Mouse (Mus musculus) intestine, embryonic 14.5 days (tissue): ENCODE data around the gene Ugt1a9. TPM values are rescaled to one million over a fixed set of nuclear protein-coding genes. Genes with fewer than 3 reads are reported as not detected.
A peak's percentile ranks its signal among the peaks of the same experiment; 100 is the strongest.
"Not testable (repeated sequence)": the region's sequence is repeated elsewhere in the genome, so short reads cannot be mapped to it uniquely, and the experiment has no call there.

Source experiments
- ATAC-seq: fragments of 200-750 bp; cut with Nextera tagmentation; replicated peaks from 2 replicates; pipeline ENCODE4 v1.8.0; 2017; ENCODE audit warnings: low read depth, moderate number of reproducible peaks, moderate TSS enrichment, moderate library complexity; ENCODE audit not compliant: low FRiP score, low TSS enrichment
- DNase-seq: peaks from one replicate; pipeline ENCODE4 v3.0.0-alpha.2; 2018; ENCODE audit warnings: low spot score
- H3K27ac ChIP-seq: fragments of 300-500 bp; sonication (generic); 2 replicates; pipeline ENCODE4 v1.5.1; 2014; ENCODE audit warnings: low read depth, mild to moderate bottlenecking, control low read depth
- H3K27me3 ChIP-seq: fragments of 300-500 bp; sonication (generic); replicated peaks from 2 replicates; pipeline ENCODE4 v1.6.1; 2014; ENCODE audit warnings: low read length, control low read depth; ENCODE audit not compliant: control insufficient read depth, insufficient read depth
- H3K36me3 ChIP-seq: fragments of 300-500 bp; sonication (generic); 2 replicates; pipeline ENCODE4 v1.6.1; 2014; ENCODE audit warnings: low read length, control low read depth; ENCODE audit not compliant: control insufficient read depth, insufficient read depth
- H3K4me1 ChIP-seq: fragments of 300-500 bp; sonication (generic); replicated peaks from 2 replicates; pipeline ENCODE4 v1.6.1; 2014; ENCODE audit warnings: low read length, control low read depth, mixed read lengths; ENCODE audit not compliant: control insufficient read depth, insufficient read depth
- H3K4me2 ChIP-seq: fragments of 300-500 bp; sonication (generic); 2 replicates; pipeline ENCODE4 v1.6.1; 2014; ENCODE audit warnings: low read length
- H3K4me3 ChIP-seq: fragments of 300-500 bp; sonication (generic); 2 replicates; pipeline ENCODE4 v1.5.1; 2014; ENCODE audit warnings: low read depth, low read length, control low read depth, mixed read lengths
- H3K9ac ChIP-seq: fragments of 300-500 bp; sonication (generic); 2 replicates; pipeline ENCODE4 v1.6.1; 2014; ENCODE audit warnings: mild to moderate bottlenecking, low read length
- H3K9me3 ChIP-seq: fragments of 300-500 bp; sonication (generic); 2 replicates; pipeline ENCODE4 v1.6.1; 2016; ENCODE audit warnings: low read length, control low read depth; ENCODE audit not compliant: control insufficient read depth
- WGBS: fragments of 180-500 bp; shearing (Covaris S2); extraction: QIAGEN DNeasy Blood & Tissue Kit; methylation state at CpG from one replicate; pipeline ENCODE4 v1.1.7; 2014; 5-methylcytosine and 5-hydroxymethylcytosine counted together
- polyA plus RNA-seq: library from polyadenylated mRNA; unstranded; fragments of >200 nt; fragmentation: Nextera tagmentation; extraction: Ambion mirVana; gene quantifications from 2 replicates; pipeline ENCODE4 v1.2.1, GENCODE M21; 2014

The Ugt1a9 gene
- polyA plus RNA-seq, 1 experiment from 2014 or later = 0.32 TPM

DNA sequence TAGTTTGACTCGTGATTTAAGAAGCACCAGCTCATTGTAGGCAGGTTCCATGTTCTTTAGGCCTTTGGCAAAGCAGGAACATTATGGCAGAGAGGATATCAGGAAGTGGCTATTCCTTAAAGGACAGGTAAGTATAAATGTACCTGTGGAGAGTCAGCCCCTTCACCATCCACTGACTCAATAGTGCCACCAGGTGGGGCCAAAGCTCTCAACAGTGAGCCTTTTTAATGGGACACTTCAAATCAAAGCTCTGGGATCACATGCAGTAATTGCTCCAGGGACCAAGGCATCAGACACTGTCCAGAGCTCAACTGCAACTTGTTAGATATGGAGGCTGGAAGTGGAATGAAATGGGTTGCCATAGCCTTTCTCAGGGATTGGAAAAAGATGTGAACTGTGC lies 50.9 kb downstream of the Ugt1a9 start:
- not testable (repeated sequence) for H3K27ac ChIP-seq, DNase-seq, H3K4me2 ChIP-seq, H3K4me3 ChIP-seq, H3K36me3 ChIP-seq, H3K27me3 ChIP-seq, H3K9me3 ChIP-seq, H3K4me1 ChIP-seq, H3K9ac ChIP-seq
- ATAC-seq = 0 out of 2 replicates have a peak, but pooled peaks have one; percentile 19
- WGBS = no CpG with 5 or more reads among the region's 1 CpGs

DNA sequence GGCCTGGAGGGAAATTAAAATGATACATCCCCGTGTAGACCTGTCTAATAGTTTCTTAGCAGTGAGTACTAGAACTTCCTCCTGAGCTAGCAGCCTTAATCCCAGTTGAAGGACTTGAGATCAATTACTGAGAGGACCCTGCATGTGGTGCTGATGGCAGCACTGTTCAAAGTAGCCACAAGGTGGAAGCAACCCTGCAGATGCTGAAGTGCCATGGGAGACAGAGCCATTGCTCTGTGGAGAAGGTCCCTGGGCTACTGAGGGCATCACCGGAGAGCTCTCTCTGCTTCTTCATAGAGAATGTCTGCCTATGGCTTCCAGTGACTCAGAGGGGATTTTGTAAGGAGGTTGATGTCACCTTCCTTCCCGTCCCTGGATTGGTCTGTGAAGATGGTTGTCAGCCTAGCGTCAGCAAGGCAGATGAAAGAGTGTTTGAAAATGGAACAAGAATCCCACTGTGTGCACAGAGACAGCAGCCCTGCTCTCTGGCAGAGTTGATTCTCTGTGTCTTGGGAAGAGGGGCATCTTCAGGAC lies 55.3 kb downstream of the Ugt1a9 start:
- H3K36me3 ChIP-seq, H3K9ac ChIP-seq, H3K27me3 ChIP-seq, DNase-seq, H3K4me3 ChIP-seq, H3K4me1 ChIP-seq, ATAC-seq, H3K4me2 ChIP-seq, H3K9me3 ChIP-seq, H3K27ac ChIP-seq: not testable (repeated sequence)
- 71% methylated on average over 2 of the region's 4 CpGs for WGBS

DNA sequence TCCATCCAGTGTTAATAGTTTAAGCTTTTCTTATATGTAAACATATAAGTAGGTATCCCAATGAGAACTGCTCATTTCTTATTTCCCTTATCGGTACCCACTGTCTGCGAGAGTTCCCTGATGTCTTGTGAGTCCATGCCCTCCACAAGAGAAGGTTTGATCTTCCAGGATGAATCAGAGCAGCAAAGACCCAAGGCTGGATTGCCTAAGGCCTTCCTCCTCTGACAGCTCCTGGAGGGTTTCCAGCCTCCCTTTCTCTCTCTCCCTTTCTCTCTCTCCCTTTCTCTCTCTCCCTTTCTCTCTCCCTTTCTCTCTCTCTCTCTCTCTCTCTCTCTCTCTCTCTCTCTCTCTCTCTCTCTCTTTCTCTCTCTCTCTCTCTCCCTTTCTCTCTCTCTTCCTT lies 58.5 kb downstream of the Ugt1a9 start:
- H3K4me1 ChIP-seq, H3K4me3 ChIP-seq, H3K27me3 ChIP-seq, H3K27ac ChIP-seq, ATAC-seq, DNase-seq, H3K9ac ChIP-seq, H3K9me3 ChIP-seq, H3K4me2 ChIP-seq, H3K36me3 ChIP-seq: not testable (repeated sequence)
- 76% methylated on average over 2 of the region's 2 CpGs for WGBS

DNA sequence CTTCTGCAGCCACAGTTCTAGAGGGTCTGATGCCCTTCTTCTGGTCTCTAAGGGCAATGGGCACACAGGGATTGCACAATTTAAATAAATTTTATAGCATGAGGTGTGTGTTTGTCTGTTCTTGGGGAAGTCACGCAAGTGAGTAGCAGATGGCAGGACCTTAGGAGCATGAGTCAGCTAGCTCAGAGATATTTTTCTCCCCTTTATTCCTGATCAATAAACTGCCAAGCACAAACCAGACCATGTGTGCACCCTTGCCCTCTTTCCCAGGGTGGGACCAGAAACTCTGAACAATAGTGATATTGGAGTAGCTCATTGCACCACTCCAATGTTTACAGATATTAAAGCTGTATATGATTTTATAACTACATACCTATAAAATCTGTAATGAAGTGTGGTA lies 59.6 kb downstream of the Ugt1a9 start:
- H3K4me1 ChIP-seq, H3K36me3 ChIP-seq, H3K4me3 ChIP-seq, H3K27ac ChIP-seq, ATAC-seq, H3K9me3 ChIP-seq, H3K4me2 ChIP-seq, H3K27me3 ChIP-seq, H3K9ac ChIP-seq, DNase-seq: not testable (repeated sequence)
- WGBS = 64% methylated on average over 1 of the region's 1 CpGs

DNA sequence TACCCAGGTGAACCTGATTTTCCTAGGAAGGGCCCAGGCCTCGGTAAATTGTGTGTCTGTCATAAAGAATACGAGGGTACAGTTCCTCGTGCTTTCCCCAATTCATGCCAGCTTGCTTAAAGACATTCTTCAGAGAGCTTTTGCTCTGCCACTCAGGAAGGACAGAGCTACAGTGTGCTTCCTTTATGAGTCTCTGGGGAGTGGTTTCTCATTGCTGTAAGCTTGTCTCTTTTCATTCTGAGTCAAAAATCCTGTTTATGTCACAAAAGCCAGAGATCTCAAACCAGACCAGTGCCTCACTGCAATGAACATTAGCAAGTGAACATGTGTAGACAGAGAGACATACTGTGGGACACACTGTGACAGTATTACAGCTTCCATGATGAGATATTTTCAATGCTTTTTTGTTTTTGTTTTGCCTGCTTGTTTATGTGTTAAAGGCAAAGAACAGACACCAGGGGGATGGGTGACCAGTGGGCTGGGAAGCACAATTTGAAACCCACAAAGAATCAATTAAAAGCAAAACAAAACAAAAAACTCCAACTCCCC lies 63.4 kb downstream of the Ugt1a9 start:
- WGBS = 52% methylated on average over 3 of the region's 3 CpGs
- Histone ChIP-seq H3K4me3 (no peak overlapping the region), H3K27me3 (no peaks in the 10 kb centered on the region), H3K9me3 (no peaks in the 10 kb centered on the region), H3K4me2 (no peak overlapping the region), H3K36me3 (no peaks in the 10 kb centered on the region), H3K27ac (no peak overlapping the region), H3K4me1 (no peaks in the 10 kb centered on the region), H3K9ac (no peak overlapping the region)
- DNase-seq = no peak
- ATAC-seq = no peak

DNA sequence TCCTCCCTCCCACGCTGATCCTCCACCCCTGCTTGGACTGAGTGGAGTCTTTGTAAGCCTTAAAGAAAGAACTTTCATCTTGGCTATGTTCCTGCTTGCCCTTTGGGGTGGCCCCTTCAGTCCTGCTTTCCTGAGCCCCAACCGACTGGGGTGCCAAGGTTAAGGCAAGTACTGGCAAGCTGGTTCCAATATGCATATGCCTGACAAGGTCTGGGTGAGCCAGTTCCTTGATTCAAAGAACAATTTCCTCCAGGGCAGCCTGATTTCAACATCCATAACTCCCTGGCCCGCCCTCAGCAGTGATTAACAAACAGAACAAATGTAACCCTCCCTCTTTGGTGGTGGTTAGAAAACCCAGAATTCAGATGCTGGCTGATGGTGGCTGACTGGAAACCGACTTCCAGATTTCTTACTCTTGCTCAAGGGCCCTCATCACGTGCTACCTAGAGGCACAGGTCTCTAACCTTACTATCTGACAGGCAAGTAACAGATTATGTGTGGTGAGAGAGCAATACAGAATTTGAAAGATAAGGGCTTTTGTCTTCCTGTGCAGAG lies 63.9 kb downstream of the Ugt1a9 start, which contains the start of gene Ugt1a6a:
Gene Ugt1a6a (plus strand): TSS at position 353 of the 555 bp plus-strand sequence.
- not testable (repeated sequence) for H3K27me3 ChIP-seq, H3K9ac ChIP-seq, H3K4me2 ChIP-seq, H3K27ac ChIP-seq, H3K36me3 ChIP-seq, ATAC-seq, H3K4me1 ChIP-seq, H3K4me3 ChIP-seq, DNase-seq, H3K9me3 ChIP-seq
- WGBS = 46% methylated on average over 5 of the region's 5 CpGs

DNA sequence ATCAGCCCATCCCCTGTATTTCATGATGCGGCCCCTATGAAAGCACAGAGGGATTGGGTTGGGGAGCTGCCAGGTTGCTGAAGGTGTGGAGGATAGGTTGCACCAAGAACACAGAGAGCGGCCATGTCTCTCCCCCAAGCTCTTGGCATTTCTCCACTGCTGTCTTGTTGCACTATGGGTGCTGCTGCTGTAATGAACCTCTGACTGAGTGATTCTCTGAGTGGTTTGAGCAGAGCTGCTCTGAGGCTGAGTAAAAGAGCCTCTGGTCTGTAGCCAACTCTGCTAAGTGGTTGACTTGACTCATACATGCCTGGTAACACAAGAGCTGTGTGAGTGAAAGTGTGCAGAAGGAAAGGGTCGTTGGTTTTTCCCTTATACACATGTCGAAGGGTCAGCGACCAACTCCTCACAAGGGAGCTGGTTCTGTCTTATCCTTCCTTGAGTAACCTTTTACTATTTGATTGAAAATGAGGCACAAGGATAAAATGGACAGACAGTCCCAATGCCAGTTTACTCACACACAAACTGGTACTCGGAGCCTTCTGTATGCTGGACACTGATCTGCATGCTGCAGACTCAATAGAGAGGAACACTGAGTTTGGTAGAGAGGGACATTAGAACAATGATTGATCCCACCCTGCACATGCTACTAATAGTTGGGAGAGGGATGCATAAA lies 64.8 kb downstream of the Ugt1a9 start:
- not testable (repeated sequence) for H3K4me3 ChIP-seq, H3K9me3 ChIP-seq, H3K9ac ChIP-seq, H3K27me3 ChIP-seq, H3K36me3 ChIP-seq, ATAC-seq, H3K4me2 ChIP-seq, DNase-seq, H3K4me1 ChIP-seq, H3K27ac ChIP-seq
- WGBS = 86% methylated on average over 5 of the region's 6 CpGs

DNA sequence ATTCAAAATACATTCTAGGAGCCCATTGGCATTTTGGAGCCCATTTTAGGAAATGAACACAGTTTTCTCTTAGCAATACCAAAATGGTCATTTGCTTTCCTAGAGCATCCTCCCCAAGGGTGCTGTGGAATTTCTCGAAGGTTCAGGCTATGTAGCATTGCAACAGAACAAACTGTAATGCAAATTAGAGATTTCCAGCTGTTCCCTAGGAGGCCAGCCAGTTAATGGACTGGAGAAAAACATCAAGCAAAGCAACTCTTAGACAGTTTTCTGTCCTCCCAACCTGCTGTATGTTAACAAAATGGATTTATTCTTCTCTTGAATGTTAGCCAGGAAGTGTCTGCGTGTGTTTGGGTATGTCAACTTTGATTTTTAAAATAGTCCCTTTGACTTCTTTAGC lies 66.0 kb downstream of the Ugt1a9 start:
- no peak for DNase-seq
- 74% methylated on average over 2 of the region's 2 CpGs for WGBS
- no peak overlapping the region for H3K4me3 ChIP-seq
- H3K4me2 ChIP-seq = no peak overlapping the region
- no peaks in the 10 kb centered on the region for H3K36me3 ChIP-seq
- H3K27me3 ChIP-seq = no peaks in the 10 kb centered on the region
- no peak overlapping the region for H3K27ac ChIP-seq
- ATAC-seq = no peak
- no peaks in the 10 kb centered on the region for H3K9me3 ChIP-seq
- no peaks in the 10 kb centered on the region for H3K4me1 ChIP-seq
- H3K9ac ChIP-seq = no peak overlapping the region
